Mouse (Mus musculus): ENCODE results near the gene Triobp.

DNA sequence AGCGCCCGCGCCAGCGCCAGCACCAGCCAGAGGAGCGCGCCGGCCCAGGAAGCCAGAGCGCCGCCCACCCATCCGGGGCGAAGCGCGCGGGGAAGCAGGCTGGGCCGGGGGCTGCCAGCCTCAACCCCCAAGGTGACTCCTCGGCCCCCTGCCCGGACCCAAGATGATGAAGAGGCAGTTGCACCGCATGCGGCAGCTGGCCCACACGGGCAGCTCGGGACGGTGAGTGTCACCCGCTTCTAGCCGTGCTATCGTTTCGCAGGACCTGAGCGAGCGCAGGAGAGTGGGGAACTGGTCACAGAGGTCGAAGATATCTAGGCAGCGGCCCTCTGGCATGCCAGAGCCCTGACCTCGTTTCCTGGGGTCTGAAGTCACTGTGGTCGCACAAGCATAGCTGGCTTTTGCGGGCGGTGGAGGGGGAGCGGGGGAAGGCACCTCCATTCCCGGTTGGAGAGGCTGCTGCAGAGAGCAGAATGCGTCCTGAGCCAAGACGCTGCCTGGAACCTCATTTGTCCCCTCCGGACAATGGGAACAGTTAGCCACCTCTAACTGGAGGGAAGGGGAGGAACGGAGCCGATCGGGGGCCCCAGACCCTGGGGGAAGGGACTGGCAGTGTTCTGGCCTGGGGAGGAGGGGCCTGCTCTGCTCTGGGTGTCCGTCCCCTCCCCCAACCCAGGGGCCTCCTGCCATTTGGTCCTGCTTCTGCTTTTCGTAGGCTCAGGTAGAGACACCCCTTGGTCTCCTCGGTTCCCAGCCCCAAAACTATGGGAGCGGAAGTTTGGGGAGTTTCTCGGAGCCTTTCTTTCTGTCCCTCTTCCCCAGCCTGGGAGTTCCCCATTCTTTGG lies 47.6 kb upstream of the Triobp start, which contains the start of gene Sh3bp1:
- TF ChIP-seq HCFC1 (IDR thresholded peaks at IDR 0.05; ENCODE audit: borderline replicate concordance, insufficient read depth, low read length) = no peak
- no peak for TF ChIP-seq MAFK (IDR thresholded peaks at IDR 0.05; ENCODE audit: insufficient read depth, low read depth, low read length)
- TF ChIP-seq CHD2 (IDR thresholded peaks at IDR 0.05; ENCODE audit: low read depth, low read length) = no peak
- TF ChIP-seq ZC3H11A (IDR thresholded peaks at IDR 0.05; ENCODE audit: borderline replicate concordance, low read depth, low read length) = no peak
- no peak for TF ChIP-seq ZNF384 (IDR thresholded peaks at IDR 0.05; ENCODE audit: low read depth, low read length)

Data from ES-E14 (cell line).